Mouse (Mus musculus) inflammation-experienced regulatory T-cells, adult 6 months (primary cell): ENCODE data around the gene Uhrf1bp1. TPM values are rescaled to one million over a fixed set of nuclear protein-coding genes. Genes with fewer than 3 reads are reported as not detected.
"Not testable (repeated sequence)": the region's sequence is repeated elsewhere in the genome, so short reads cannot be mapped to it uniquely, and the experiment has no call there.

Experiments used
- ATAC-seq: one replicate; pipeline ENCODE4 v1.8.0; 2017
- polyA plus RNA-seq, 3 experiments: library from polyadenylated mRNA; unstranded; fragments of 100-300 nt; shearing (Covaris generic); gene quantifications; one replicate each; pipeline ENCODE4 v1.2.1; 2017

Uhrf1bp1 gene
- 1 to 10 TPM in 1 of 3 experiments, under 1 TPM in 2; 0.77 to 1.2 (median 0.86) TPM for polyA plus RNA-seq

DNA sequence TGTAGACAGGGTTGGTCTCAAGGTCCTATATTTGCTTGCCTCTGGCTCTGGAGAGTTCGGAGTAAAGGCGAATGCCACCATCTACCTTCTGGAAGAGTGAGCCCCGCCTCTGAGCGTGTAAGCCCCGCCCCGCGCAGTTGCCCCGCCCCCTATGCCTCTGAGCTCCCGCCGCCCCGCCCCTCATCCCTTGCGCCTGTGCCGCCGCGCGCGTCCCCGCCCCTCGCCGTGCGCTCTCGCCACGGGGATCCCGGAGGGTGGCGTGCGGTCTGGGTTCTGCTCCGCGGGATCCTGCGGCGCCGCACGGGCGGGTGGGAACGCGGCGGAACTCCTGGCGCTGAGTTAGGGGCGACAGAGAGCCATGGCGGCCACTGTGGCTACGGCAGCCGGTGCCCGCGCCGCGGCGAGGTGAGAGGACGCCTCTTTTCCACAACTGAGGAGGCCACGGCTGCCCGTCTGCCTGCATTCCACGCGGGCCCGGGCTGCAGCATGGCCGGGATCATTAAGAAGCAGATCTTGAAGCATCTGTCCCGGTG, at the start of gene Uhrf1bp1:
TSS of gene Uhrf1bp1 (plus strand) at position 177 of the 533 bp plus-strand sequence.
- ATAC-seq = peak; percentile 87

DNA sequence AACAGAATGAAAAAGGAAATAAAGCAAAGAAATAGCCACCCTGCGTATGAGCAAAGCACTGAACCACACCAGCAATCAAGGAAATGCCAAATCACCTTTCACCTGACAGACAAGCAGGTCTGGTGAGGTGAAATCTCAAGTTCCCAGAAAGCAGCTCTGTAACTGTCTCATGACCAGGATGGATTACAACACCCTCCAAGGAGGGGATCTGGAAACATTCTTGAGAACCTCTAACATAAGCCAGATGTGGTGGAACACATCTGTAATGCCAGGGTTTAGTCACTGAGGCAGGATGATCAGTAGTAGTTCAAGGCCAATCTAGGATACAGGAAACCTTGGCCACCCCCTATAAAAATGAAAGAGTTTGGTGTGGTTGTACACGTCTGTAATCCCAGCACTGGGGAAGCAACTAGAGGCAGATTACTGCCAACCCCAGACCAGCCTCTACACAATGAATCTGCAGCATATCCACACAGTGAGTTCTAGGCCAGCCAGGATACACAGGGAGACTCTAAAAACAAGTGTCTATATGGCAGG, 48.6 kb upstream of the Uhrf1bp1 start:
- ATAC-seq = no peak

DNA sequence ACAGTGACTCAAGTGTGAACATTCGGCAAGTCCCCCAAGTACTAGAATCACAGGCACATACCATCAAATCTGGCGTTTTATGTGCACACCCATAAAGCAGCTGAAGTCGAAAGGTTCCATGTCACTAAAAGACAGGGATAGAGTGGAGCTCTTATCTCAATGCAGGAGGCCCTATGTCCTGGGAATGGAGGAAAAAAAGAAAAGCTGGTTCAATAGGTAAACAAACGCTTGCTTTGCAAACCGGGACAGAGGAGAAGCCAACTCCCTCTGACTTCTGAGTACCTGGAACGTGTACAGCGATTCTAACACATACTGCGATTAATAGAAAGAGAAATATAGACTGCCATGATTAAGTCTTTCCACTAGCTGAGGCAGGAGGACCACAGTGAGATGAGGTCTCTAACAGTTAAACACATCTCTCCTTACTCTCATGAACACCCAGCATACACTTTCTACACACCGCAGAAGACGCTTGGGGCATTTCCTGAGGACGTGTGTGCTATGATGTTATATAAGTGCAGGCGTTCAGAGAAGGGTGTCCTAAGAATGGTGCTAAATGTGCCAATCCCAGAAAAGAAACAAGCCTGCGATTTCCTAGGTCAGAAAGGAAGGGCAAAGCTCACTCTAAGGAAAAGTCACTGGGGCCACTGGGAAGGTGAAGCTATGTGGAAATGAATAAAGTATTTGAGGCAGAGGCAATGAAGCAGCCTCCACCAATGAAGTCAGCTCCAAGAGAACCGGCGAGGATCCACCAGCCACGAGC, 45.5 kb upstream of the Uhrf1bp1 start:
- ATAC-seq = no peak

DNA sequence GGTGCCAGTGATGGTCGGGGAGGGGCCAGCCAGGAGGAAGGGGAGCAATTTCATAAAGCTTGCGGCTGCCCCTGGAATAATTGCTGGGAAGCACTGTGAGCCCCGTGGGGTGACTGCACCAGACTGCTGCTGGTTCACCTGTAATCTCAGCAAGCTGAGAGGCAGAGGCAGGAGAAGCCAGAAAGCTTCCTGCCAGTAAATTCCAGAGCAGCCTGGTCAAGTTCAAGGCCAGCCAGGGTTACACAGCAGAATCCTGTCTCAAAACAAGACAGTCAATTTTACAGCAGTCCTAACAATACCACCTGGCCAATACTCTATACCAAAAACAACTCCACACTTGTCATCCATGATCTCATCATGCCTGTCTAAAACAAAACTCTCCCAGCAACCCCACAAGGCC, 44.3 kb upstream of the Uhrf1bp1 start:
- ATAC-seq = no peak

DNA sequence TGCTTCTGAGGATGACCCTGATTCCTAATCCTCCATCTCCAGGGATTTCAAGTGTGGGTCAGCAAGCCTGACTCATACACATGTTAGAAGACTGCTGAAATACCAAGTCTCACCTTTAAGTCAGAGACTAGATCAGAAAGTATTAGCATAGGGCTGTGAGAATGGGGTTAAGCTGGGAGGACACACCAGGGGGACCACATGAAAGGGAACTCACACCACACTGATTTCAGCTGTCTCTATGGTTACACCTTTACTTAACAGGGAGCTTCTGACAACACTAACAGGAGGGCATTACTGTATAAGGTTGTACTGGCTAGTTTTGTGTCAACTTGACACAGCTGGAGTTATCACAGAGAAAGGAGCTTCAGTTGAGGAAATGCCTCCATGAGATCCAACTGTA, 41.6 kb upstream of the Uhrf1bp1 start:
- ATAC-seq = no peak

DNA sequence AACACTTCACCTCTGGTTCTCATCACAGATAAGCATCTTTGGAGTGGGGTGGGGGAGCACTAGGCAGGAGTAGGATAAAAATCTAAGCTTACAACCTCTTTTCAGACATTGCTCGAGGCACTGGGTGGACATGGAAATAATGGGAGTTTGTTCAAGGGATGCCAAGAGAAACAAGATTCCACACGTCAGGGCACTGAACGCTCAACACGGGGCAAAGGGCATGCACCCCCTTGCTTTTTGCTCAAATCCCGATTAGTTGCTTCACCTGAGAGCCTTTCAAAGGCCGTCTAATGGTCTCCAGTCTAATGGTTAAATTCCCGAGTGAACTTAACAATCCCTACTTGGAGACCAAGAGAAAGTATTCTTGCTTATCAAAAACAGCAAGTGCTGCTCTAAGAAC, 37.2 kb upstream of the Uhrf1bp1 start:
- no peak for ATAC-seq

DNA sequence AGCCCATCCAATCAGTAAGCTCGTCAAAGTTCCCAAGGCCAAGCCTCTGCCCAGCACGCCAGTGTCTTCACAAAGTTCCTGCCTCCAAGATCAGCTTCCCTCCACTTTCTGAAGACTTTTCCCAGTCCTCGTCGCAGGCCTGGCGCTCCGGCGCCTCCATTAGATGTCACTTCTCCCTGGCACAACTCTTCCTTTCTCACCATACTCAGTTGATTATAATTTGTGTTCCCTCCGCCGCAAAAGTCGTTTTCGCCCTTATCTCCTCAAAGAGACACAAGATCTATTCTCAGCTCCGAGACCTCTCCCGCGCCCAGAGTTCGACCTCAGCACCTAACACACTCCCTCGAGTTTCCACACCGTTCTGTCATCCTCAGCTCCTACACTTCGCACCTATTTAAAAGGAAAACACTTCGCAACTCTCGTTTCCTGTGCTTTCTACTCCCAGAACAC, 36.7 kb upstream of the Uhrf1bp1 start:
- no peak for ATAC-seq

DNA sequence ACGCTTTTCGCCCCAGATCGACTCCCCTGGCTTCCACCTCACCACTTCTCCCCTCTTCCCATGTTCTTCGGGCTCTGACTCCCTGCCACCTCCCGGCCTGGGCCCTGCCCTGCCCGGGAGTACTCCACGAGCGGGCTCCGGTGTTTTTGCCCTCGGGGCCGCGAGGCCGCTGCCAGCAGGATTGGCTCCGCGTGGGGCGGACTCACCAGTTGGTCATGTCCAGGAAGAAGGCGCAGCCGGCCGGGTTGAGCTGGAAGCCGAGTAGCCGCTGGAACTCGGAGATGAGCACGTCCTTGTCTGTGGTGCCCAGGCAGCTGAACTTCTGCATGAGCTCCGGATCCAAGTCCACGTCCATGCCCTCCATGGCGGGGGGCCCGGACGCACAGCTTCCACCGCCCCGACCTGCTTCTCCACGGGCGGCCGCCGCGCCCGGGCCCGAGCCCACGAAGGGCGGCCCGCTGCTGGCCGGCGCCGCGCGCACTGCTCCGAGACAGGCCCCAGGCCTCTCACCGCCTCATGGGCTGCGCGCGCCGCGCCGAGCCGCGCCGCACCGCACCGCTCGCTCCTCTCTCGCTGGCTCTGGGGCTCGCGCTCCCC, 36.2 kb upstream of the Uhrf1bp1 start:
- ATAC-seq = no peak

DNA sequence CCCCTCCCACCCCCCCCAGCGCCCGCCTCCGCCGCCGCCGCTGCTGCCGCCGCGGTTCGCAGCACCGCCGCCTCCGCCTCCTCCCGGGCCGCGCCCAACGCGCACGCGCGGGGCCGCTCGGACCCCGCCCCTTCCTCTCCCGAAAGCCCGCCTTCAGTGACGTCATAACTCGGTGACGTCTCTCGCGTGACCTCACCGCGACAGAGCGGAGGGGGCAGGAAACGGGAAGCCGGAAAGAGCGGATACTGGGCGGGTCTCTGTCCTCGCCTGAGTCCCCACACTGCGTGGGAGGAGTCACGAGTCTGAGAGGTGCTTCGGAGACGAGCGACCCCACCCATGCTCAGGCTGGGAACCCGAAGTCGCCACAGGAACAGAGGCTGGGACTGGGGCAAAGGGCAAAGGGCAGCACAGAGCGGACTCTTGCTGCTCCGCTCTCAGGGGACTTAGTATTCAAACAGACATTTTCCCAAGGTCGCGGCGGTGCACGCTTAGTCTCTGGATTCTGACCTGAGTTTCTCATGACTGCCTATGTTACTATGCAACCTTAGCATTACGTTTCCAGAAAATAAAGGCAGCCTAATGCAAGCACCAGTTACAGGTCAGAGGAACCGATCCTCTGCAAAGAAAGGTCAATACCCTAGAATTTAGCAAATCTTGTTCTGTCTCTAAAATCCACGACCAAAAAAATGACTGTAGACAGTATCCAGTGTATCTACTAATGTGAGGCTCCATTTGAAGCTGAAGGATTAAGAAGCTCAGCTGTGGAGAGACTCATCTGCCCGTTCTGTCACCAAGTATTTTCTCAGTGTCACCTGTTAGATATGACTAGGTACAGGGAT, 35.5 kb upstream of the Uhrf1bp1 start, which contains the start of gene D17Wsu92e:
TSS of gene D17Wsu92e (minus strand) at position 81 of the 839 bp plus-strand sequence.
- ATAC-seq = peak; percentile 92

DNA sequence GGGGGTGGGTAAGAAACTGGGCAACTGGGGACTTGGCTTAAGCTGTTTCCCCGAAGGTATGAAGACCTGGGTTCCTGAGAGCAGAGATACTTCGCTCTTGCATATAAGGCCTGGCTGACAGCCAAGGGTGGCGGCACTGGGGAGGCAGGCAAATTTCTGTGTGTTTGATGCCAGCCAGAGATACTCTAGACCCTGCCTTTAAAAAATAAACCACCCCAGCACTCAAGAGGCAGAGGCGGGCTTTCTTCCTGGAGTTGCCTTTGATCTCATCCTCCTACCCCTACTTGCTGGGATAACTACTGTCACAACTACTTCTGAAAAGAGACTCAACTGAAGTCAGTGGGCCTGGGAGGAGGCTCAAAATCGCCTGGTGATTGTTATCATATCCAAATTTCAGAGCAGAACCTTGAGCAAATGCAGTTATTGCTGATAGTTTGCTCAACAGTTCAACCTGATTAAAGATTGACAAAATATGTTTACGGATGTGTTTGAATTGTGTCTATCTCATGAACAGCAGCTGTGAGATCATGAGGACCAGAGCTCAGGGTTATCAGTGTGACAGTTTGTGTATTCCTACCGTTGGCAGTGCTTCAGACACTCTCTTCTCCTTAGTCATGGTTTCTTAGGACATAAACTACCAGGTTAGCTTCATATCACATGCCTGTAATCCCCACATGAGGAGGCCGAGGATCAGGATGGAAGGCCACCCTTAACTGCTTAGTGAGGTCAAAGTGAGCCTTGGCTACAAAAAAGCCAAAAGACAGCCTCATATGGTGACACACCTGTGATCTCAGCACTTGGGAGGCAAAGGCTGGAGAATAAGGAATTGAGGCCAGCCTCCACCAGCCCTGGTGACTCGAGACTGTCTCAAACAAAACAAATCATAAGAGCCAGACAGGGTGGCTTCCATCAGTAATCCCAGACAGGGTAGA, 34.6 kb upstream of the Uhrf1bp1 start:
- ATAC-seq = no peak

DNA sequence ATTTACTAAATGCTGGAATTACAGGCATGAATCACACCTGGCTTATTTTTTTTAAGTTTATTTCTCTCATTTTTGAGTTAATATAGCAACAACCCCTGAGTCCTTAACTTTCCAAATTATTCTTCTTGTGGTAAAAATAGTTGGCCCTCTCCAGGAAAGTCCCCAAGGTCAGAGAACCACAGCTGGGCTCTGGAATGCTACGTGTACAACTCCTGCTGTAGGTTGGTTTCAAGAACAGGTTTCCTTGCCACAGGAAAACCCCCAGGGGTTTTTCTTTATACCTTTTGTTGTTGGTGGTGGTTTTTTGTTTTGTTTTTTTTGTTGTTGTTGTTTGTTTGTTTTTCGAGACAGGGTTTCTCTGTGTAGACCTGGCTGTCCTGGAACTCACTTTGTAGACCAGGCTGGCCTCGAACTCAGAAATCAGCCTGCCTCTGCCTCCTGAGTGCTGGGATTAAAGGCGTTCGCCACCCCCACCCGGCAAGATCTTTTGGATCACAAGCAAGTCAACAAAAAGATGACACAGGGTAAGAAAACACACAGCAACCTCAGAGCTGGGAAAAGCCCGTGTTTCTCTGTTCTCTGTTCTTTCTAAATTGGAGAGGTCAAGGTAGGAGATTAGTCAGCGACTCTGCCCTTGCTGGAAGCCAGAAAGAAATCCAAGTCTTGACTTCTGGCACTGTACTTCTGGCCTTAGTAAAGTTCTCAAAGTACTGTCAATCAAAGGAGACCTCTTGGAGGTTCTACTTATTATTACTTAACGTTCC, 32.9 kb upstream of the Uhrf1bp1 start:
- no peak for ATAC-seq

DNA sequence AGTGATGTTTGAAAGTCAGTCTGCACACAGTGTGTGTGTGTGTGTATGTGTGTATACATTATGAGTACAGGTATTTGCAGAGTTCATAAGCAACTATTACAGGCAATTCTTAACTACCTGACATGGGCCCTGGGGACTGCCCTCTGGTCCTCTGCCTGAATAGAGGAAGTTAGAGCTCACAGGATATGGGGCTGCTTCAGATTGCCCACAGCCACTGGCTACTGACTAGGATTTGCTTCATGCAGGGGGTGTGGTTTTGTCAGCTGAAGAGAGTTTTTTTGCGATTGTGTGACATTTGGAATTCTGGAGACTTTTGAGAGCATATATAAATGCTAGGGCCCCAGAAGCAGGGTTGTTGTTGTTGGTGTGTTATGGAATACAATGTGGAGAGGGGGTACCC, 31.3 kb upstream of the Uhrf1bp1 start:
- ATAC-seq = no peak

DNA sequence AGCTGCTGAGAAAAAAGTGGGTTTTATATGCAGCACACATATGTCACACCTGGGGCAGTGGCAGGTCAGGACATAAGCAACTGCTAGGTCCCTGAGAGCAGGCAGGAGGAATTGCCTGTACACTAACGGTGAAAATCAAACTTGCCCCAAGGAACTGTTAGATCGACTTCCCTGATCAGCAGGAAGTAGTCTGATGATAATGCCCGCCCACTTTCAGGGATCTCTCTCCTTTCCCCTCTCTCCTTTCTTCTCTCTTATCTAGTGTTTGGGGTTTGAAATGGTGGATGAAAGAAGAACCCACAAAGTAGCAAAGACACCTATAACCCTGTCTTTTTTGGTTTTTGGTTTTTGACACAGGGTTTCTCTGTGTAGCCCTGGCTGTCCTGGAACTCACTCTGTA, 30.7 kb upstream of the Uhrf1bp1 start:
- no peak for ATAC-seq

DNA sequence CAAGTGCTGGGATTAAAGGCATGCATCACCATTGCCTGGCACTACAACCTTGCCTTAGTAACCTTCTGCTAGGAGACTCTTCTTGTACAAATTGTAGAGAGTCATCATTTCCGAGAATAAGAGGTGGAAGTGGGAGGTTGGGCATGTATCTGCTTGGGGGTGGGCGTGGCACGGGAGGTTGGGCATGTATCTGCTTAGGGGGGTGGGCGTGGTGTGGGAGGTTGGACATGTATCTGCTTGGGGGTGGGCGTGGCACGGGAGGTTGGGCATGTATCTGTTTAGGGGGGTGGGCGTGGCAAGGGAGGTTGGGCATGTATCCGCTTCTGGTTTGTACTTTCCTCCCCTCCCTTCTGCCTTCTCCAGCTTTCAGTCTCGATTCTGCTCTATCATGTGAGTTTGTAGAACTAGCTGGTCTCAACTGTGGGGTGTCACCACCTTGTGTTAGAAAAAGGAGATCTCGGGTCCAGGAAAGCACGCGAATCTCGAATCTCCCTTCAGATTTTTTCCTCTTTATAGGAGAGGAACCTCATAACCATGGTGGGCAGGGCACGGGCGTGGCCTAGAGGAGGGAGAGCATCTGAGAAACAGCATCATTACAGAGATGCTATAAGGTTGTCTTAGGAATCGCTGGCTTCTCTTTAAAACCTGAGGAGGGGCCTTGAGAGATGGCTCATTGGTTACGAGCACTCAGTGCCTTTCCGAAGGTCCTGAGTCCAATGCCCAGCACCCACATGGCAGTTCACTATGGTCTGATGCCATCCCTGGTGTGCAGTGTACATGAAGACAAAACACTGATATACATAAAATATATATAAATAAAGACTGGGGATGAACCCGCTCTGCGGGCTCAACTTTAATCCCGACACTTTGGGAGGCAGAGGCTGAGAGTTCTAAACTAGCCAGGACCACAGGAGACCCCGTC, 30.0 kb upstream of the Uhrf1bp1 start:
- peak; percentile 80 for ATAC-seq

DNA sequence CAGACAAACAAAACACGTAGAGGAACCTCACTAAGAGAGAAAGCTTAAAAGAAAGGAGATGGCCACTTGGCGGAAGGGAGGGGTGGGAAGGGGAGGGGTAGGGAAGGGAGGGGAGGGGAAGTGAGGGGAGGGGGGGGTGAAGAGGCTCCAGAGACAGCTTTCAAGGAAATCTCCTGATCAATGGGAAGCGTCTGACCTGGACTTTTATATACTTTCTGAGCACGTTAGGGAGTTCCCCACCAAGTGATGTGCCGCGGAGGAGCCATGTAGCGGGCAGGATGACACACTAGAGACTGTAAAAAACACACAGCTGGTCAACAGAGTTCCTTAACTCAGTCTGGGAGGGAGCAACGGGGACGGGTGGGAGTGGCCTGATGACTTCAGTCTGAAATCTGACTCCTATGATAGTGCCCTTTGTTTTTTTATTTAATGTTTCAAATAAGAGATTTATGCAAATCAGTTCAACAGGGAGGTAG, 29.3 kb upstream of the Uhrf1bp1 start:
- ATAC-seq = no peak

DNA sequence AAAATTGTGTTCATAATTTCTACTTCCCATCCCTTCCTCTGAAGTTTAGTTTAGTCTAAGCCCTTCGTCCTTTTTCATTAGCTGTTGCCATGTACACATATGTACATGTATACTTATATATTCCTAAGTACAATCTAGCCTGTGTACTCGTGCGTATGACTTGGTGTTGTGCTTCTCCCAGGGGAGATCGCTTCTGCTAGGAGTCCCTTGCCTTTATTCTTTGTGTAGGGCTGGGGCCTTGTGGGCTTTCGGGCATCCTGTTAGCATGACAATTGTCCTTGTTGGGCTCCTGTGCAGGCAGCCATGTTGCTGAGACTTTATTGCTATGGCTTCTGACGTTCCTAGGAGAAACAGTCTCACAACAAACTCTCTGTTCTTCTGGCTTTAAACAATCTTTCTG, 28.7 kb upstream of the Uhrf1bp1 start:
- no peak for ATAC-seq

DNA sequence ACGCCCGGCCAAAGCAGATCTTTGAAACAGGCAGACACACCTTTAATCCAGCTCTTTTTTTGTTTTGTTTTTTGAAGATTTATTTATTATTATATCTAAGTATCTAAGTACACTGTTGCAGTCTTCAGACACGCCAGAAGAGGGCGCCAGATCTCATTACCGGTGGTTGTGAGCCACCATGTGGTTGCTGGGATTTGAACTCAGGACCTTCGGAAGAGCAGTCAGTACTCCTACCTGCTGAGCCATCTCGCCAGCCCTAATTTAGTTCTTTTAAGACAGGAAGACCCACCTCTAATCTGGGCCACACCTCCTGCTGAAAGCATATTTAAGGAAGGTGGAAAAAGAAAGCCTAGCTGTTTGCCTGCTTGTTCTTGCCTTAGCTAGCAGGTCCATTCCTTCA, 25.8 kb upstream of the Uhrf1bp1 start:
- ATAC-seq = no peak

DNA sequence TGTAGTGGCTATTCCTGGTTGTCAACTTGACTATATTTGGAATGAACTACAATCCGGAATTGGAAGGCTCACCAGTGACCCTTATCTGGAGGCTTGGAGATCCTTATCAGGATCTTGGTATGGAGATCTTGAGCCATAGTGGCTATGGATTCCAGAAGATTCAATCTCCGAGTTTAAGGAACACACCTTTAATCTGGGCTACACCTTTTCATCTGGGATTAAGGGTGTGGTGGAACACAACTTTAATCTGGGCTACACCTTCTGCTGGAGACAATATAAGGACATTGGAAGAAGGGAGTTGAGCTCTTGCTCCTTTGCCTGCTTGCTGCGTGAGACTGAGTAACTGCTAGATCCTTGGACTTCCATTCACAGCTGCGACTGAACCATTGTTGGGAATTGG, 18.4 kb upstream of the Uhrf1bp1 start, which contains the start of gene Snrpc:
TSS of gene Snrpc (plus strand) at position 301 of the 400 bp plus-strand sequence.
- not testable (repeated sequence) for ATAC-seq
